Mouse (Mus musculus) kidney, adult 2 months (tissue): ENCODE measurements at regions not wholly inside any gene's neighbourhood (a gene's known extent, or its start where the extent isn't known, plus 50 kb on each side); places are given as distances from the start of the nearest gene placed in this dataset.
"Not testable (repeated sequence)": the region's sequence is repeated elsewhere in the genome, so short reads cannot be mapped to it uniquely, and the experiment has no call there.

Experiments
- CTCF ChIP-seq: fragments of 200-500 bp; conservative IDR thresholded peaks from 2 replicates; pipeline ENCODE4 v1.5.1; 2011; ENCODE audit warnings: low read depth, mild to moderate bottlenecking, control low read depth, low read length, moderate library complexity, mixed read lengths; ENCODE audit not compliant: insufficient read depth, insufficient read length
- POLR2A ChIP-seq: fragments of 200-500 bp; IDR thresholded peaks from one replicate; pipeline ENCODE4 v1.6.1; 2011; ENCODE audit warnings: low read depth, low read length, control low read depth

- TF ChIP-seq POLR2A, CTCF: not testable (repeated sequence)
Observed at GRCm38 (mm10) chr6:3201507-3201906, 197.9 kb downstream of the Samd9l start.
